Mouse (Mus musculus) embryo, embryonic 11 days (tissue): Measurements from ENCODE around the gene Rnf20.

Source experiments
- DNase-seq: peaks from one replicate; pipeline ENCODE4 v3.0.0-alpha.2; 2015

Gene Rnf20

DNA sequence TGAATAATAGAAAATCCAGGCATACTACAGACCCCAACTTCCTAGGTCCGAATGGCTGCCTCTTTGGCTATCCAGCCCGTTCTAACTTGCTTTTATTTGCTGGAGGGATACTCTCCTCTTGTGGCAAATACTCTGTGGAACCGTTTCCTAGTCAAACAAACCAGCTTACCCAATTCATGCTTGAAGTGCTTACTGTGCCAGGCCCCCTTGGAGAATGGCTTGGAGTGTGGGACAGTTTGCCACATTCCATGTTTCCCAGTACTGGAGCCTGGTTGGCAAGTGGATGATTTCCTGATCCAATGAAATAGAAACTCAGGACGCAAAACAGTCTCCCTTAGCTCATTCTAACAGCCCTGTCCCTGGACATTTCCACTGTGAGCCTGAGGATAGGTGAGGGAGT, 30.4 kb downstream of the Rnf20 start:
- no peak for DNase-seq

DNA sequence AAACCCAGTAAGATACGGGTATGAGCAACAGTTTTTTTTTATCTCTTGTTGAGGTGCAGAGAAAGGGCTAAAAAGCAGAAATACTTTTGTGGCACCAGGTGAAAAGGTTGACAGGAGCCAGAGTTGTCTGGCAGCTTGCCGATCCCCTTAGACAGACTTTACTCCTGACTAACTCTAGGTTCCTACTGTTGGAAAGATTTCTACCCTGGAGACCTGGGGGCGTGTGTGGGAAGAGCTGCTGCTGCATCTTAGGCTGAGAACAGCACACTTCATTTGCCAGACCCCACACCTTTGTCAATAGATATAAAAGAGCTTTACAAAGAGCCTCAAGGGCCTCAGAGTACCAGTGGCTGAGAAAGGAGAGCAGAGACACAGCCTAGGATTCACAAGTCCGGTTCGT, 33.0 kb downstream of the Rnf20 start:
- no peak for DNase-seq

- no peak for DNase-seq
These were observed 44.3 kb downstream of the Rnf20 start for GRCm38 (mm10) chr4:49676071-49676470.

DNA sequence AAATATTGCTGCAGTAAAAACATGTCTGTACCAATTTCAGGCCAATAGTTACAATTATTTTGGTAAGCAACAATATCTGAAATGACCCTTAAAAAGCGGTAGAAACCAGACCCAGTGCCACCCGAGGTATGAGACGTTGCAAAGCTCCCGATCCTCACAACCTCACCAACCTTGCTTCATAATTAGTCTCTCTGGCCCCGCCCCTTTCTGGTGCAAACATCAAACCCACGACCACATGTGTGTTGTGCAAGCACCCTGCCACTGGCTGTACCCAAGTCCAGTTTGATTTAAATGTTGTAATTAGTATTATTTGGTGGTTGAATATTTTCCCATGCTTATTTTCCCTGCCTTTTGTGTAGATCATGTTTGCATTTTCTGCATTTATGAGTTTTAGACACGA, 45.0 kb downstream of the Rnf20 start:
- DNase-seq = no peak

DNA sequence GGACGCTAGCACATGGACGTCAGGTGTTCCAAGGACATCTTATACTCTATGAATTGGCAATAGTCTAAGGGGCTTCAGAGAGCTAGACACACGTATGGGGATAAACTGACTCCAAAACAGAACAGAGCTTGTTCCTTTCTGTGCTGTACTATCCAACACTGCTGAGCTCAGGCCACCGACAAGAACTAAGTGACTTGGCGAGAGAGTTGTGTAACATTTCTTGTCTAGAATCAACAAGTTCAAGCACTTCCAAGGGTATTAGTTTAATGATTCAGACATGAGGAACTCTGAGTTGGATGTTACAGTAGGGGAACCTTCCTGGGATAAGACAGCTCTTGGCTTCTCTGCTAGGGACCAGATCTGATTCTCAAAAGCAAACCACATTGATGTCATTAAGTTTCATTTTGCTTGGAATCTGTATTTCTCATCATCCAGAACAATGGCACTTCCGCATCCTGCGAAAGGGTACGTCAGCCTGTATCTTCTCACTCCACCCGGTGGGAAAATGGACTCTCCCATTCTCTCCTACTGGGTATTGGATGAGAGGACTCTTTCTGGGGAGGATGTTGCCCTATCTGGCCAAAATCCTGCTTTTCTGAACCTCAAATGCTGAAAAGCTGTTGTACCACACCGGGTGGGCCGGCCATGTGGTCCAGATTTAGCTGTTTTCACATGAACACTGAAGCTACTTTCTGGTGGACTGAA, 48.5 kb downstream of the Rnf20 start:
- no peak for DNase-seq

DNA sequence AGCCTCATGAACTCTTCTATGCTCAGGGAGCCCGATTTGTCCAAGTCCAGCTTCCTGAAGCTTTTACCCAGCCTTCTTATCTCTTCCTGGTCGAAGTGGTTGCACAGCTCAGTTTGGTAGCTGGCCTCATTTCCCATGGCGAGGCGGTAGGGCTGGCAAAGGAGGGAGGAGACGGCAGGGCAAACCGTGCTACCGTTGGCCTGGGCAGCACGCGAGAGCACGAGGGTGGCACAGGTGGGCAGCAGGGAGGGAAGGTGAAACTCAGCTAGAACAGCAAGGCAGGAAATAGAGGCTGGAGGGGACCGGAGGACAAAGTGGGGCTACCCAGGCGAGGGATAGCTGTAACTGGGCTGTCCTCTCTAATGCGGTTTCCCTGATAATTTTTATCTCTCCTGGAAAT, 50.0 kb downstream of the Rnf20 start, which contains the start of gene Ppp3r2:
Gene Ppp3r2 (minus strand): TSS at position 213 of the 400 bp plus-strand sequence.
- no peak for DNase-seq

DNA sequence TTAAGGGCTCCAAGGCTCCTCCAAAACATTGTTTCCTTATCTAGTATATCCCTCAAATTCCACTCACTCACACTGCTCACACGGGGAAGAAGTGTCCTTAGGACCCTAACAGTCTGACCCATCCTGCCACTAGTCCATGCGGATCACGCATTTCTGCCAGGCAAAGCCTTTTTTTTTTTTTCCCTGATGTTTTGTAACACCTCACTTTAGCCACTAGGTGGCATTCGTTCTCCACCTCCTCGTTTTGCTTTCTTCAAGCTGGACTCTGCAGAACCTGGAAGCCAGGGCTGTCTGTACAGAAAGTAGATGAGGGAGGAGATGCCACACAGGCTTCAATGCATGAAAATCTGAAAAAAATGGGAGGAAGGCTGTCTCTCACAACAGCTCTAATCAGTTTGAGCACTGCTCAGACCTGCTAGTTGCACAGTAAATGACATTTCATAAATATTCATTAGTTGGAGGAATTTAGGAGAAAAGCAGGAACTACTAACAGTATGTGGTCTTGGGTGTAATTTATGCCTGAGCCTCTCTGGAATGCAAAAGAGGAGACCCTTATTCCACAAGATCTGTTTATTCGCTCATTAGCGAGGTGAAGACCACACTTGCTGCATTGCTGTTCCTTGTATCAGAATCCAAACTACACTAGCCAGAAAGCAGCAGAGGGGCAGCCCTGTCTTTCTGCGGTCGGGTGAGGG, 56.9 kb downstream of the Rnf20 start:
- DNase-seq = peak; percentile 77

- no peak for DNase-seq
These were observed 59.8 kb downstream of the Rnf20 start for GRCm38 (mm10) chr4:49691405-49692194.
